Mouse (Mus musculus) spleen, adult 18-20 months (tissue): ENCODE measurements around the gene Frat1.
"Not testable (repeated sequence)": the region's sequence is repeated elsewhere in the genome, so short reads cannot be mapped to it uniquely, and the experiment has no call there.

Experiments used
- DNase-seq, 2 experiments: peaks; one replicate each; pipeline ENCODE4 v3.0.0; 2022; ENCODE audit warnings: mixed read lengths in 2 of 2

Gene Frat1

GRCm38 (mm10) chr19:41846366-41847090, 16.8 kb downstream of the Frat1 start:
- DNase-seq, result no peak

- DNase-seq, result peak; percentile 17 to 45
Observed at GRCm38 (mm10) chr19:41847091-41847581, 17.4 kb downstream of the Frat1 start.

- DNase-seq, result not testable (repeated sequence)
Observed at GRCm38 (mm10) chr19:41847614-41847991, 17.8 kb downstream of the Frat1 start.

- DNase-seq, result peak; percentile 80 to 84
Observed at GRCm38 (mm10) chr19:41847992-41848851, 18.5 kb downstream of the Frat1 start, which contains the start of gene Frat2. Frat2 (minus strand) TSS chr19:41848132.

GRCm38 (mm10) chr19:41850021-41850718, 20.4 kb downstream of the Frat1 start:
- no peak for DNase-seq

- peak in 1 of 2 experiments; percentile 7 for DNase-seq
Observed at GRCm38 (mm10) chr19:41850719-41851543, 21.2 kb downstream of the Frat1 start.

- DNase-seq, result no peak
Observed at GRCm38 (mm10) chr19:41852423-41852822, 22.7 kb downstream of the Frat1 start.

- DNase-seq, result no peak
Observed at GRCm38 (mm10) chr19:41857086-41857762, 27.5 kb downstream of the Frat1 start.

- no peak for DNase-seq
Observed at GRCm38 (mm10) chr19:41857816-41858310, 28.1 kb downstream of the Frat1 start.

- DNase-seq, result no peak
Observed at GRCm38 (mm10) chr19:41866707-41867106, 36.9 kb downstream of the Frat1 start.

- no peak for DNase-seq
Observed at GRCm38 (mm10) chr19:41869296-41869695, 39.5 kb downstream of the Frat1 start.

- DNase-seq, result not testable (repeated sequence)
Observed at GRCm38 (mm10) chr19:41869946-41870345, 40.2 kb downstream of the Frat1 start.

GRCm38 (mm10) chr19:41872285-41872684, 42.5 kb downstream of the Frat1 start:
- no peak for DNase-seq

GRCm38 (mm10) chr19:41874356-41874755, 44.6 kb downstream of the Frat1 start:
- DNase-seq, result no peak

- no peak for DNase-seq
Observed at GRCm38 (mm10) chr19:41881842-41882241, 52.1 kb downstream of the Frat1 start.
